In genomic region chr6:139908997-139909669, GRCm38 (mm10) we compare ENCODE assay signal across 10 mouse cellular contexts.
DNase-seq lines count a peak whose midpoint lies in the region; ATAC-seq and TF ChIP-seq lines count a peak whose summit lies in the region.
"Had no signal": no experiment of that assay in that cellular context is flagged by ENCODE, and none has a peak within 500 bp of the region (broad histone marks: within the 10 kb centered on the region; RNA-seq: fewer than 3 reads in every experiment).

No protein-coding gene starts in this region.

- H3K36me3 ChIP-seq in hindbrain, embryonic 15.5 days: no peaks in the 10 kb centered on the region
- no peaks in the 10 kb centered on the region for H3K36me3 ChIP-seq in hindbrain, embryonic 12.5 days
- H3K36me3 ChIP-seq in limb, embryonic 12.5 days: no peaks in the 10 kb centered on the region

- no peak overlapping the region for H3K9ac ChIP-seq in hindbrain, embryonic 15.5 days
- no peak overlapping the region for H3K9ac ChIP-seq in hindbrain, embryonic 12.5 days
- no peak overlapping the region for H3K9ac ChIP-seq in limb, embryonic 12.5 days (replicated peaks)

- TF ChIP-seq POLR2A in brain, embryonic 14.5 days (IDR thresholded peaks at IDR 0.05; ENCODE audit: borderline replicate concordance, extremely low read depth, insufficient read depth, insufficient read length, poor library complexity, severe bottlenecking): no peak

- no peaks in the 10 kb centered on the region for H3K4me1 ChIP-seq in hindbrain, embryonic 15.5 days (replicated peaks)
- no peaks in the 10 kb centered on the region for H3K4me1 ChIP-seq in hindbrain, embryonic 12.5 days
- 0 out of 2 replicates have a peak, but pooled peaks cover 3% of the 10 kb centered on the region for H3K4me1 ChIP-seq in limb, embryonic 12.5 days (replicated peaks)

- no peak for TF ChIP-seq CTCF in brain, embryonic 14.5 days (IDR thresholded peaks at IDR 0.05; ENCODE audit: borderline replicate concordance, extremely low read depth, insufficient read depth, insufficient read length)

- no peaks in the 10 kb centered on the region for H3K9me3 ChIP-seq in hindbrain, embryonic 15.5 days
- no peaks in the 10 kb centered on the region for H3K9me3 ChIP-seq in hindbrain, embryonic 12.5 days (replicated peaks)
- no peaks in the 10 kb centered on the region for H3K9me3 ChIP-seq in limb, embryonic 12.5 days

- H3K27me3 ChIP-seq in hindbrain, embryonic 15.5 days: no peaks in the 10 kb centered on the region
- no peaks in the 10 kb centered on the region for H3K27me3 ChIP-seq in hindbrain, embryonic 12.5 days
- H3K27me3 ChIP-seq in limb, embryonic 12.5 days: no peaks in the 10 kb centered on the region
- H3K27me3 ChIP-seq: CH12.LX had no signal

- DNase-seq in brain, embryonic 14.5 days (ENCODE audit: low read depth): peak; percentile 69
- DNase-seq in gastrocnemius, adult 18-20 months (ENCODE audit: low spot score): peak; percentile 66
- DNase-seq in frontal cortex, postnatal 10 days (ENCODE audit: low spot score in 2 of 2): no peak
- no peak for DNase-seq in thymus, postnatal 10 days (ENCODE audit: low spot score in 2 of 2)
- DNase-seq in left cerebral cortex, adult 9 months (ENCODE audit: low spot score in 2 of 2): no peak
- DNase-seq: cerebellum, adult 2 months had no signal

- WGBS in hindbrain, embryonic 15.5 days: 54% methylated on average over 12 of the region's 12 CpGs
- 69% methylated on average over 12 of the region's 12 CpGs for WGBS in hindbrain, embryonic 12.5 days
- 44% methylated on average over 12 of the region's 12 CpGs for WGBS in limb, embryonic 12.5 days

- no peak overlapping the region for H3K4me3 ChIP-seq in hindbrain, embryonic 15.5 days
- no peak overlapping the region for H3K4me3 ChIP-seq in hindbrain, embryonic 12.5 days
- H3K4me3 ChIP-seq in limb, embryonic 12.5 days (replicated peaks): no peak overlapping the region

- no peak overlapping the region for H3K27ac ChIP-seq in hindbrain, embryonic 15.5 days (replicated peaks)
- no peak overlapping the region for H3K27ac ChIP-seq in hindbrain, embryonic 12.5 days
- no peak overlapping the region for H3K27ac ChIP-seq in limb, embryonic 12.5 days

- H3K4me2 ChIP-seq in hindbrain, embryonic 15.5 days: peak overlapping the region; percentile 9; the same call in 1 of the 2 replicates
- H3K4me2 ChIP-seq in hindbrain, embryonic 12.5 days (replicated peaks): no peak overlapping the region
- H3K4me2 ChIP-seq in limb, embryonic 12.5 days: peak overlapping the region; percentile 17; the same call in 1 of the 2 replicates

- ATAC-seq in hindbrain, embryonic 15.5 days (ENCODE audit: low FRiP score, low read depth): no peak
- ATAC-seq in hindbrain, embryonic 12.5 days (ENCODE audit: low FRiP score): no peak
- no peak for ATAC-seq in limb, embryonic 12.5 days (ENCODE audit: insufficient number of reproducible peaks, insufficient read depth, low FRiP score, low TSS enrichment, low read depth)

Comparison
In these comparisons a context has a peak if more than half of its experiments do, and no peak if none do; other contexts are left out.
1. DNase-seq: peak in brain, embryonic 14.5 days (single experiment) and gastrocnemius, adult 18-20 months (single experiment); none in frontal cortex, postnatal 10 days (0 of 2), thymus, postnatal 10 days (0 of 2) and left cerebral cortex, adult 9 months (0 of 2).